Mouse (Mus musculus): ENCODE measurements at regions not wholly inside any gene's neighbourhood (a gene's known extent, or its start where the extent isn't known, plus 50 kb on each side); places are given as distances from the start of the nearest gene placed in this dataset.

DNA sequence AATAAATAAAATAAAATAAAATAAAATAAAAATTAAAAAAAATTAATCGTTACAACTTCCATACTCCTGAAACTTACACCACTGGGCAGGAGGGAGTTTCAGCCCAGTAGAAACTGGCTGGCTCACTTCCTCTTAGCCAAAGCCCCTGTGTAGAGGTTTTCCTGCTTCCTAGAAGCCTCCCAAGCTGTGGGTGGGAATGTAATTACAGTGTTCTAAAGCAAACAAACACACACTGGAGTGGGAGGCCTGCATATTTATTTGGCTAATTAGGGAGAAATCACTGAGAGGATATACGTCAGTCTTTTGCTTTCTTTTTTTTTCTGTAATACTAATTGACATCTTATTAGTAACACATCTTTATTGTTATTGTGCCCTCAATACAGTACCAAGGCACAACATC lies 94.2 kb upstream of the Cdh5 start:
- TF ChIP-seq POLR2A (IDR thresholded peaks at IDR 0.05; ENCODE audit: borderline replicate concordance, insufficient read depth, low read length) (no peak), CTCF (IDR thresholded peaks at IDR 0.05; ENCODE audit: borderline replicate concordance, insufficient read depth, low read depth, low read length) (no peak)
